Mouse (Mus musculus) kidney, adult 18-20 months (tissue): ENCODE results near the gene Lmcd1.
"Not testable (repeated sequence)": the region's sequence is repeated elsewhere in the genome, so short reads cannot be mapped to it uniquely, and the experiment has no call there.

Experiments
- DNase-seq: peaks from one replicate; pipeline ENCODE4 v3.0.0; 2021

Lmcd1 gene

GRCm38 (mm10) chr6:112273501-112274205, at the start of gene Lmcd1:
TSS of gene Lmcd1 (plus strand) at chr6:112273758.
- DNase-seq: peak; percentile 82

GRCm38 (mm10) chr6:112223877-112224632, 49.5 kb upstream of the Lmcd1 start:
- no peak for DNase-seq

GRCm38 (mm10) chr6:112236775-112237174, 36.8 kb upstream of the Lmcd1 start:
- DNase-seq: no peak

- DNase-seq: no peak
Observed at GRCm38 (mm10) chr6:112242216-112242615, 31.3 kb upstream of the Lmcd1 start.

- DNase-seq: peak; percentile 70
Observed at GRCm38 (mm10) chr6:112245639-112246038, 27.9 kb upstream of the Lmcd1 start.

- no peak for DNase-seq
Observed at GRCm38 (mm10) chr6:112246636-112247035, 26.9 kb upstream of the Lmcd1 start.

GRCm38 (mm10) chr6:112253943-112254342, 19.6 kb upstream of the Lmcd1 start:
- DNase-seq: not testable (repeated sequence)

- DNase-seq: no peak
Observed at GRCm38 (mm10) chr6:112254967-112255366, 18.6 kb upstream of the Lmcd1 start.

GRCm38 (mm10) chr6:112255388-112256225, 18.0 kb upstream of the Lmcd1 start:
- DNase-seq: no peak

GRCm38 (mm10) chr6:112256599-112256998, 17.0 kb upstream of the Lmcd1 start:
- no peak for DNase-seq

- DNase-seq: no peak
Observed at GRCm38 (mm10) chr6:112261089-112261488, 12.5 kb upstream of the Lmcd1 start.

- no peak for DNase-seq
Observed at GRCm38 (mm10) chr6:112264321-112264720, 9.2 kb upstream of the Lmcd1 start.

- DNase-seq: no peak
Observed at GRCm38 (mm10) chr6:112266631-112267030, 6.9 kb upstream of the Lmcd1 start.

GRCm38 (mm10) chr6:112267661-112268357, 5.7 kb upstream of the Lmcd1 start:
- no peak for DNase-seq

GRCm38 (mm10) chr6:112274261-112275055, 900 bp downstream of the Lmcd1 start:
- peak; percentile 91 for DNase-seq

- DNase-seq: peak; percentile 14
Observed at GRCm38 (mm10) chr6:112275731-112276245, 2.2 kb downstream of the Lmcd1 start.

GRCm38 (mm10) chr6:112278805-112279204, 5.2 kb downstream of the Lmcd1 start:
- no peak for DNase-seq

GRCm38 (mm10) chr6:112280161-112280560, 6.6 kb downstream of the Lmcd1 start:
- no peak for DNase-seq

GRCm38 (mm10) chr6:112280945-112281344, 7.4 kb downstream of the Lmcd1 start:
- no peak for DNase-seq

GRCm38 (mm10) chr6:112281935-112282334, 8.4 kb downstream of the Lmcd1 start:
- DNase-seq: no peak

- DNase-seq: no peak
Observed at GRCm38 (mm10) chr6:112284087-112284486, 10.5 kb downstream of the Lmcd1 start.

GRCm38 (mm10) chr6:112287671-112288070, 14.1 kb downstream of the Lmcd1 start:
- peak; percentile 40 for DNase-seq
